Mouse (Mus musculus) neural tube, embryonic 15.5 days (tissue): ENCODE results near the gene Pax9. TPM values are rescaled to one million over a fixed set of nuclear protein-coding genes. Genes with fewer than 3 reads are reported as not detected.

Experiments
- ATAC-seq: fragments of 200-750 bp; cut with Nextera tagmentation; 2 replicates; pipeline ENCODE4 v1.8.0; 2017; ENCODE audit warnings: mild to moderate bottlenecking, moderate TSS enrichment, moderate library complexity; ENCODE audit not compliant: low FRiP score
- H3K27ac ChIP-seq: fragments of 300-500 bp; sonication (generic); replicated peaks from 2 replicates; pipeline ENCODE4 v1.5.1; 2015; ENCODE audit warnings: mild to moderate bottlenecking, inconsistent platforms
- H3K27me3 ChIP-seq: fragments of 300-500 bp; sonication (generic); replicated peaks from 2 replicates; pipeline ENCODE4 v1.6.1; 2015; ENCODE audit warnings: inconsistent platforms
- H3K36me3 ChIP-seq: fragments of 300-500 bp; sonication (generic); 2 replicates; pipeline ENCODE4 v1.6.1; 2015; ENCODE audit warnings: inconsistent platforms
- H3K4me1 ChIP-seq: fragments of 300-500 bp; sonication (generic); 2 replicates; pipeline ENCODE4 v1.6.1; 2015; ENCODE audit warnings: inconsistent platforms
- H3K4me2 ChIP-seq: fragments of 300-500 bp; sonication (generic); 2 replicates; pipeline ENCODE4 v1.6.1; 2015; ENCODE audit warnings: inconsistent platforms, mild to moderate bottlenecking, moderate library complexity
- H3K4me3 ChIP-seq: fragments of 300-500 bp; sonication (generic); replicated peaks from 2 replicates; pipeline ENCODE4 v1.5.1; 2015; ENCODE audit warnings: mild to moderate bottlenecking, inconsistent platforms
- H3K9ac ChIP-seq: fragments of 300-500 bp; sonication (generic); replicated peaks from 2 replicates; pipeline ENCODE4 v1.6.1; 2015; ENCODE audit warnings: mild to moderate bottlenecking, inconsistent platforms
- H3K9me3 ChIP-seq: fragments of 300-500 bp; sonication (generic); replicated peaks from 2 replicates; pipeline ENCODE4 v1.6.1; 2016; ENCODE audit warnings: inconsistent platforms
- WGBS: fragments of 180-500 bp; shearing (Covaris S2); methylation state at CpG from one replicate; pipeline ENCODE4 v1.1.7; 2015; ENCODE audit warnings: mixed read lengths; 5-methylcytosine and 5-hydroxymethylcytosine counted together
- polyA plus RNA-seq: library from polyadenylated mRNA; unstranded; fragments of >200 nt; fragmentation: Nextera tagmentation; extraction: Ambion mirVana; gene quantifications from 2 replicates; pipeline ENCODE4 v1.2.1, GENCODE M21; 2015

The Pax9 gene
- polyA plus RNA-seq = 0.35 and 3.5 TPM in 2 replicates

DNA sequence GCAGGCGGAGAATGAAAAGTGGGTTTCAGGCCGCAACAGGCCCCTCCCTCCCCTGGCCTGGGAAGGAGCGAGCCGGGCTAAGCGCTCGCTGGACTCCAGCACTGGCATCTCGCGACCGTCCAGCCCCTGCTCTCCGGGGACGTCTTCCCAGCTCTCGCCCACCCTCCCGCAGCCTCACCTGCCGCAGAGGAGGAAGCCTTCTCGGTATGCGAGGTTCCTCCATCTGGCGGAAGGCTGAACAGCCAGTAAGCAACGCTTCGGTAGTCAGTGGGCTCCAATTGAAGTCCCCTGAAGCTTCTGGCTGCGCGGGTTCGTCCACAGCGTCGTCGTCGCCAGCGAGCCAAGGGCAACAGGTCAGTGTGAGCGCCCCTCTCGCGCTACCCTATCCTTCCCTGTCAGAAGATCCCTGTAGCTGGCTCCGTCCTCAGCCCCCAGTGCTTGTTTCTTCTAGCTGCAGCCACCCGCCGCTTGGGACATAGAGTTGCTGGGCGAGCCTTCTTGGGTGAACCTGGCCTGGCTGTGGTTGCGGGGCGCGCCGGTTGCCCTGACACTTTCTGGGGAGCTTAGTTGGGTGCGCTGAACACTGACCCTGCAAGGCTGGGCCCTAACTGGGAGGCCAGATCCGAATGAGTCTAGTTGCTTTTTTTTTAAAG lies at the start of gene Pax9:
TSS of gene Pax9 (plus strand) at position 341 of the 653 bp plus-strand sequence.
- Histone ChIP-seq H3K4me2 (peak within 1 kb of the TSS; percentile 15; the same call in 1 of the 2 replicates), H3K36me3 (no peaks in the 10 kb centered on the region), H3K27me3 (peaks cover 97% of the 10 kb centered on the region), H3K4me1 (peaks cover 15% of the 10 kb centered on the region), H3K4me3 (no peak within 1 kb of the TSS; the same call in 1 of the 2 replicates), H3K27ac (no peak within 1 kb of the TSS), H3K9ac (no peak within 1 kb of the TSS), H3K9me3 (0 out of 2 replicates have a peak, but pooled peaks cover 3% of the 10 kb centered on the region)
- no peak for ATAC-seq
- WGBS = under 1% methylated on average over 40 of the region's 40 CpGs

DNA sequence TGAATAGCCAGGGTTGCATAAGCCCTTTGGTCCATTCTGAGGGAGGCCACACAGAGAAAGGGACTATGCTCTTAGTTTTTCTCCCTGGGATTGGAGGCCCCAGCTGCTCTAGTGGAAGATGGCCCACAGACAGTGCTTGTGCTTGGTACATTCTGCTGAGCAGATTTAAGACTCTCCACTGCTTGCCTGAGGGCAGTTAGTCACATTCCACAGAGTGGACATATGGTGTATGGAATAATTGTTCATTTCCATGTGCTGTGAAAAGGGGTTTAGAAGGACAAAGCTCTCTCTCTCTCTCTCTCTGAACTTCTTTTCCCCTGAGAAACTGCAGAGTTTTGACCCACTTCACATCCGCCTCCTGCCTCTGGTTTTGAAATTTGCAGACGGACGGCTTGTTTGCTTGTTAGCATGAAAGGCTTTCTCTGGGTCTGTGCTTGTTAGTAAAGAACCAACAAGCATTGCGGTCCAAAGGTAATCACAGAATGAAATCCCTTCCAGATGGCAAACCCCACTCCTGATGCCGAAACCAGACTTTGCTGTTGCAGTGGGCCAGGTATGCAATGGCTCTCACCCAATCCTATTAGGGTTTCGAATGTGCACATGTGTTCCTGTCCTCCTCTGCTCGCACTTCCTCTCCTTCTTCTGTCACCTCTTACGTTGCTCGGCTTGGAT lies 22.0 kb upstream of the Pax9 start:
- no peaks in the 10 kb centered on the region for H3K27me3 ChIP-seq
- H3K27ac ChIP-seq = no peak overlapping the region
- no peak overlapping the region for H3K9ac ChIP-seq
- 88% methylated on average over 9 of the region's 9 CpGs for WGBS
- ATAC-seq = no peak
- no peak overlapping the region for H3K4me2 ChIP-seq
- no peaks in the 10 kb centered on the region for H3K9me3 ChIP-seq
- H3K4me1 ChIP-seq = no peaks in the 10 kb centered on the region
- H3K4me3 ChIP-seq = no peak overlapping the region
- no peaks in the 10 kb centered on the region for H3K36me3 ChIP-seq

DNA sequence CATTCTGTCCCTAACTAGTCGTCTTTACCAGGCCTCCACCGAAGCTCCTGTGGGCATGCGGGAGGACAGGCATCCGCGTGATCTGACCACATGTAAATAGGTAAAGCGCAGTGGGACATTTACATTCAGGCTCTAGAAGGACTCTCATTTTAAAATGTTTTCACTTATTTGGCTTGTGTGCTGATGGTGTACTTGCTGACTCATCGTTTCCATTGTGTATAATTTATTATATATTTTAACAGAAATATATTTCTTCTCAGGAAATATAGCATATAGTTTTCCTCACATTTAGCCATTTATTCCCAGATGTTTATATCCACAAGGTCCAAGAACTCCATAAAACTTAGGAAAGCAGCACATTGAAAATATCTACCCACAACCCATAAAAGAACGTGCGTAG lies 20.8 kb upstream of the Pax9 start:
- no peak for ATAC-seq
- Histone ChIP-seq H3K9ac (no peak overlapping the region), H3K4me3 (no peak overlapping the region), H3K9me3 (no peaks in the 10 kb centered on the region), H3K27me3 (no peaks in the 10 kb centered on the region), H3K4me1 (no peaks in the 10 kb centered on the region), H3K4me2 (no peak overlapping the region), H3K36me3 (no peaks in the 10 kb centered on the region), H3K27ac (no peak overlapping the region)
- 92% methylated on average over 9 of the region's 9 CpGs for WGBS

DNA sequence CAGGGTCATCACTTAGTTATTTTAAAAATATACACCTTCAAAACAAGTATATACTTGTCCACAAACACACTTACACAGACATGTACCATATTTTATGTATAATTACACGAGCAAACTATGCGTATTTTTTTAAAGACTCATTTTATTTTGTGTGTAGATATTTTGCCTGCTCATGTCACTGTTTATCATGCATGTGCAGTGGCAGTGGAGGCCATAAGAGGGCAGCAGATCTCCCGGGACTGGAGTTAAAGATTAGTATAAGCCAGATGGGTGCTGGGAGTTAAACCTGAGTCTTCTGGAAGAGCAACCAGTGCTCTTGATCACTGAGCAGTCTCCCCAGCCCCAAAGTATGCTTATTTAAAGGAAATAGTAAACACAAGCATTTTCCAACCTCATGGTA lies 16.8 kb upstream of the Pax9 start:
- ATAC-seq = no peak
- peaks cover 26% of the 10 kb centered on the region for H3K27me3 ChIP-seq
- no peak overlapping the region for H3K9ac ChIP-seq
- no peaks in the 10 kb centered on the region for H3K36me3 ChIP-seq
- H3K4me3 ChIP-seq = no peak overlapping the region
- 36% methylated on average over 3 of the region's 3 CpGs for WGBS
- H3K27ac ChIP-seq = no peak overlapping the region
- H3K9me3 ChIP-seq = no peaks in the 10 kb centered on the region
- no peaks in the 10 kb centered on the region for H3K4me1 ChIP-seq
- no peak overlapping the region for H3K4me2 ChIP-seq

DNA sequence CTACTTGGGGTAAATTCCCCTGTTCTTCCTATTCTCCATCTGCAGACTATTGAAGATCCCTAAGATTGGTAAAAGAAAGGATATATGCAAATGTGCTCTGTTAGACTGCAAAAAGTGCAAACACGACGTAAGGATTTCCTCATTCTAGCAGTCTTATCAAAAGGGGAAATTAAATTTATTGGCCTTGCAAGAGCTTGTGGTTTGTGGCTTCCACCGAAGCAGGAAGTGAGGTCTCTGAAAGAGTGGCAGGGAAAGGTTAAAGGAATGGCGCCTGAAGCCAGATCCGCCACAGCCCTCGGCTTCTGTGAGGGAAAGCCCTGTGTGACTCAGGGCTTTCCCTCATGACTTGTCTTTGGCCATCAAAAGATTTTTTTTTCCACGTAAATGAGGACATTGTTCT lies 13.9 kb upstream of the Pax9 start:
- ATAC-seq = no peak
- Histone ChIP-seq H3K27ac (no peak overlapping the region), H3K9me3 (no peaks in the 10 kb centered on the region), H3K4me1 (peaks cover 8% of the 10 kb centered on the region), H3K9ac (no peak overlapping the region), H3K4me2 (no peak overlapping the region), H3K27me3 (peaks cover 53% of the 10 kb centered on the region), H3K36me3 (no peaks in the 10 kb centered on the region), H3K4me3 (no peak overlapping the region)
- 74% methylated on average over 7 of the region's 7 CpGs for WGBS

DNA sequence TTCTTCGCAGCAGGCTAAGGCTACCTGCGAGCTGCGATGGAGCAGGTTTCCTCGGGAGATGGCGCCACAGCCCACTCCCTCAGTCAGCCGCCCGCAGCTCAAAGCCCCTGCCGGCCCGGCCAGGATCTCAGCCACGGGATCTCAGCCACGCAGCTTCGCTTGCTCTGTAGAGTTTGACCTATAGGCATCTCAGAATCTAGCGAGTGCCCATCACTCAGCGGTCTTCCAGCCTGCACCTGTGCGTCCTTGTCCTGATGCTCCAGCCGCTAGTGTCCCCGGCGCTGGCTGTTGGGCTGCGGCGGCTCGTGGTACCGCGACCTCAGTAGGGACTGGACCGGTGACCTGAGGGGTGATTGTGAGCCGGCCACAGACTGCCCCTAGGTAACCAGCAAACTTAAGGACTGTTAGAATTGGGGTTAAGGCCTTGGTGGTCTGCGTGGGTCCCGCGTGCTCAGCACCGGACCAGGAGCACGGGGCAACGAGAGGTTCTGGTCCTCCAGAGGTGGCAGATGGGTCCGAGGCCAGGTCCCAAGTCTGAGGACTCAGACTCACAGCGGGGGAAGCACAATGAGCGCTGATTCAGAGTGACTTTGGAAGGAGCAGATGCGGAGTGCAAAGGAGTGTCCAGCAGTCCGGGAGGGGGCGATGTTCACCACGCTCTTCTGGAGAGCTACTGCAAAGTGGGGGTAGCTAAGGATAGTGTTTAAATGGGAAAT lies 10.3 kb upstream of the Pax9 start:
- peaks cover 87% of the 10 kb centered on the region for H3K27me3 ChIP-seq
- H3K9me3 ChIP-seq = no peaks in the 10 kb centered on the region
- no peak overlapping the region for H3K27ac ChIP-seq
- under 1% methylated on average over 38 of the region's 38 CpGs for WGBS
- 0 out of 2 replicates have a peak overlapping the region, but pooled peaks have one; percentile 1 for H3K9ac ChIP-seq
- H3K4me3 ChIP-seq = peak overlapping the region; percentile 36
- peak; percentile 55; the same call in 1 of the 2 replicates for ATAC-seq
- H3K36me3 ChIP-seq = no peaks in the 10 kb centered on the region
- H3K4me2 ChIP-seq = peak overlapping the region; percentile 72
- H3K4me1 ChIP-seq = peaks cover 8% of the 10 kb centered on the region

DNA sequence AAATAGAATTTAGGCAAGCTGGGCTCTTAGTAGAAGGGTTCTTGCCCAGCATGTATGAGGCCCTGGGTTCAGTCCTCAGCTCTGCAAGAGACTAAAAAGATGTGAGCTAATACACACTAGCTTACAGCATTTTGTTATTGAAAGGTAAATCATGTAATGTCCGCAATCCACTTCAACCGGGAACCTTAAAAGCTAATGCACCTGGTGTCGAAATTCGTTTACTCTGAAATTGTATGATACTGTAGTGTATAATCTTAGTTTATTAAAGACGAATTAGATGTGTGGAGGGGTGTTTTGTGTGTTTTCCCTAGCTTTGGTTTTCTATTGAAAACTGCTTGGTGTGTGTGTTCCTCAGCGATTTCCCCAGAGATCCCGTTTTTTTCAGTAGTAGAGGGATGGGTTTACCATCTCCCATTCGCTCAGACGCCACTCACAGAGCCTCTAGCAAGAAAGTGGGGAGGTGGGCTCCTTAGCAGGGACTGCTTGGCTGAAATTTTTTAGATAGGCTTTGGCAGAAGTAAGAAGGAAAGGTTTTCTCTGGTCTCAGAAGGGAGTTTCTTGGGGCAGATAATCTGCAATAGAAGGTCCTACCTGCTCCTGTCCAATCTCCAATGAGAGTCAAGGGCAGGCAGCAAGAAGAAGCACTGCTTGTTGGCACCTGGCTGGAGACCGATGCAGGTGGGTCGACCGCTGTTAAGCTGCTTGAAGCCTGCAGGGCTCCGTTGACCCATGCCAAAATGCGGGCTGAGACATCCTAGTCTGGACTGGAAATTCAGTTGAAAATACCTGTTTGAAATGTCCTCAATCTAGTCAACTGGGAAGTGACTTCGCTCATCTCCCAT lies 3.7 kb upstream of the Pax9 start:
- Histone ChIP-seq H3K9ac (no peak overlapping the region), H3K4me1 (no peaks in the 10 kb centered on the region; the same call in none of the 2 replicates), H3K27me3 (peaks cover 95% of the 10 kb centered on the region), H3K4me2 (no peak overlapping the region), H3K9me3 (0 out of 2 replicates have a peak, but pooled peaks cover 3% of the 10 kb centered on the region), H3K36me3 (no peaks in the 10 kb centered on the region), H3K27ac (no peak overlapping the region), H3K4me3 (no peak overlapping the region)
- WGBS = 4% methylated on average over 15 of the region's 15 CpGs
- no peak for ATAC-seq

DNA sequence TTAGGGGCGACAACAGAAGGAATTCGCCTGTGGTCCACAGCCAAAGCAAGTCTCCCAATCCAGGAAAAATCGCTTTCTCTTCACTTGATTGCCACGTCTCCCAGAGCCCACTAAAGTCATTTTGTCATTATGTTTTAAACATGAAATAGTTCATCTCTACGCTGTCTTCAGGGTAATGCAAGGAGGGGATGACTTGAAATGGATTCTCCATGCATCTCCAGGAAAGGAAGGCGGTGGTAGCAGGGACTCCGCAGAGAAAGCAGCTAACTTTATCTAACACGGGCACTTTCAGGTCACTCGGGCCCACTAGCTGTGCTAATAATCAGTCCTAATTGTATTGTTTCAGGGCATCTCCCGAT lies 3.1 kb upstream of the Pax9 start:
- Histone ChIP-seq H3K4me1 (no peaks in the 10 kb centered on the region; the same call in none of the 2 replicates), H3K9me3 (0 out of 2 replicates have a peak, but pooled peaks cover 3% of the 10 kb centered on the region), H3K9ac (no peak overlapping the region), H3K36me3 (no peaks in the 10 kb centered on the region), H3K27me3 (peaks cover 95% of the 10 kb centered on the region), H3K4me2 (no peak overlapping the region), H3K27ac (no peak overlapping the region), H3K4me3 (no peak overlapping the region)
- ATAC-seq = no peak
- 2% methylated on average over 10 of the region's 10 CpGs for WGBS

DNA sequence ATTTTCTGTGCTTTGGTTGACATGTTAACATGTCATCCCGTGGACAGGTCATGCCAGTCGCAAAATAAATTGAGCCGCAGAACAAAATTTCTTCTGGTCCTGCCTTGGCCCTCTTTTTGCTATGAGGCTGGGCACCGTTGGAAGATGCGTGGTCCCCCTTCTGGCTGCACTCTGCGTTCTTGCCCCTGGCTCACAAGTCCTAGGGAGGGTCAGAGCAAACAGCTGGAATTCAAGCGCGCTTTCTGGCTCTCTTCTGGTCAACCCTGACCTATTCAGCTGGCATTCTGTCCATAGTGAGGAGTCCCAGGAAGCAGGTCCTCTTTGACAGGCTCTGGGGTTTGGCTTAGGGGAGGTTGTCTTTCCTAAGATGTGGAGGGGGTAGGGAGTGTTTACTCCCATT lies 2.6 kb upstream of the Pax9 start:
- WGBS = 3% methylated on average over 8 of the region's 8 CpGs
- no peak overlapping the region for H3K4me2 ChIP-seq
- peaks cover 95% of the 10 kb centered on the region for H3K27me3 ChIP-seq
- H3K4me1 ChIP-seq = no peaks in the 10 kb centered on the region; the same call in none of the 2 replicates
- H3K9me3 ChIP-seq = 0 out of 2 replicates have a peak, but pooled peaks cover 3% of the 10 kb centered on the region
- H3K27ac ChIP-seq = no peak overlapping the region
- no peak overlapping the region for H3K4me3 ChIP-seq
- no peak overlapping the region for H3K9ac ChIP-seq
- H3K36me3 ChIP-seq = no peaks in the 10 kb centered on the region
- no peak for ATAC-seq

DNA sequence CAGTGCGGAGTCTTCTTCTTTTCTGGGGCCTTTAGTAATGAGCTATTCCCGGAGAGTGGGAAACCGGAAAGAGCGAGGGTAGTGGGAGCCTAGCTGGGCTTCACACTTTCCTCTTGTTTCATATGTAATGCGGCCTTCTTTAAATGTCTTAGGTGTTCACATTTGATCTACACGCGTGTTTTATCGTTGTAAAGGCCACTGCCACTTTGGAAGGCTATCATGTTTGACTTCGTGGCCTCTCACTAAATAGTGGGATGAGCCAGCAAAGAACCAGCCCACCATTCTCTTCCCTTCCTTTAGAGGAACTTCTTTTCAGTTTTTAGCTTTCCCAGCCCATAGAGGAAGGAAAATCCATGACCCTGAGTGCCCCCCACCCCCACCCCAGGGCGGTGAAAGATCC lies 2.2 kb upstream of the Pax9 start:
- Histone ChIP-seq H3K9me3 (0 out of 2 replicates have a peak, but pooled peaks cover 3% of the 10 kb centered on the region), H3K9ac (no peak overlapping the region), H3K36me3 (no peaks in the 10 kb centered on the region), H3K27ac (no peak overlapping the region), H3K4me3 (no peak overlapping the region), H3K27me3 (peaks cover 95% of the 10 kb centered on the region), H3K4me2 (no peak overlapping the region), H3K4me1 (no peaks in the 10 kb centered on the region; the same call in none of the 2 replicates)
- ATAC-seq = no peak
- WGBS = 2% methylated on average over 10 of the region's 10 CpGs

DNA sequence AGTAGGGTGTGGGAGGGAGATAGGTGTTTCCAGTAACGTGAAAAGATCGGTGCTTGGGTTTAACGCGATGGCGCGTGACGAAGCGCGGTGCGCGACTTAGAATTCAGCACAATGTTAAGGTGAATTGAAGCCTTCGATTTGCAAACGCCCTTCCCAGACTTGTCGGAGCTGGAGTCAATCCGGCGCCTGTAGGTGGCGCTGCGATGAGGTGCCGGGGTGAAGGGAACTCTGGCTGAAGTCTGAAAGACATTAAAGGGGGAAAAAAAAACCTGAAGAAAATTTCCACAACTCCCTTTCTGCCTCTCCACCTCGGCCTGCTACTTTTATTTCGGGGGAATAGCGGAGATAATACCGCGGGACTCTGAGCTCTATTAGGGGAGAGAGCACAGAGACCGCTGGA lies 1.8 kb upstream of the Pax9 start:
- no peak for ATAC-seq
- Histone ChIP-seq H3K4me1 (no peaks in the 10 kb centered on the region; the same call in none of the 2 replicates), H3K36me3 (no peaks in the 10 kb centered on the region), H3K9me3 (0 out of 2 replicates have a peak, but pooled peaks cover 3% of the 10 kb centered on the region), H3K4me3 (no peak overlapping the region), H3K27ac (no peak overlapping the region), H3K4me2 (no peak overlapping the region), H3K9ac (no peak overlapping the region), H3K27me3 (peaks cover 95% of the 10 kb centered on the region)
- 1% methylated on average over 25 of the region's 25 CpGs for WGBS
